In genomic region chr8:84655336-84656190, GRCm38 (mm10) we compare ENCODE assay signal across 8 mouse cellular contexts. TPM values are rescaled to one million over a fixed set of nuclear protein-coding genes. Genes with fewer than 3 reads are reported as not detected.
DNase-seq lines count a peak whose midpoint lies in the region; ATAC-seq and TF ChIP-seq lines count a peak whose summit lies in the region.

No protein-coding gene starts in this region.

- TF ChIP-seq POLR2A in brain, embryonic 14.5 days (IDR thresholded peaks at IDR 0.05; ENCODE audit: borderline replicate concordance, extremely low read depth, insufficient read depth, insufficient read length, poor library complexity, severe bottlenecking) = no peak

- TF ChIP-seq CTCF in E14TG2a.4 (conservative IDR thresholded peaks at IDR 0.05; ENCODE audit: low read length) = no peak
- TF ChIP-seq CTCF in brain, embryonic 14.5 days (IDR thresholded peaks at IDR 0.05; ENCODE audit: borderline replicate concordance, extremely low read depth, insufficient read depth, insufficient read length) = no peak

- H3K9me3 ChIP-seq in E14TG2a.4 (ENCODE audit: low read length) = no peaks in the 10 kb centered on the region
- no peaks in the 10 kb centered on the region for H3K9me3 ChIP-seq in heart, embryonic 16.5 days (replicated peaks; ENCODE audit: control insufficient read depth, low read length)
- no peaks in the 10 kb centered on the region for H3K9me3 ChIP-seq in neural tube, embryonic 14.5 days (ENCODE audit: control insufficient read depth, low read length)

- 0 out of 2 replicates have a peak, but pooled peaks cover 9% of the 10 kb centered on the region for H3K36me3 ChIP-seq in E14TG2a.4 (ENCODE audit: insufficient read depth, low read length)
- no peaks in the 10 kb centered on the region for H3K36me3 ChIP-seq in heart, embryonic 16.5 days (ENCODE audit: control insufficient read depth, insufficient read depth)
- H3K36me3 ChIP-seq in neural tube, embryonic 14.5 days (ENCODE audit: control insufficient read depth, insufficient read depth, low read length) = no peaks in the 10 kb centered on the region

- H3K4me3 ChIP-seq in E14TG2a.4 (replicated peaks; ENCODE audit: low read length) = peak overlapping the region; percentile 88
- H3K4me3 ChIP-seq in heart, embryonic 16.5 days (ENCODE audit: low read length) = peak overlapping the region; percentile 47
- H3K4me3 ChIP-seq in neural tube, embryonic 14.5 days (ENCODE audit: low read depth, low read length) = peak overlapping the region; percentile 28

- H3K9ac ChIP-seq in heart, embryonic 16.5 days (ENCODE audit: low read length) = peak overlapping the region; percentile 74
- H3K9ac ChIP-seq in neural tube, embryonic 14.5 days (replicated peaks; ENCODE audit: low read depth, low read length) = peak overlapping the region; percentile 42; the same call in 1 of the 2 replicates

- WGBS in heart, embryonic 16.5 days = 12% methylated on average over 15 of the region's 15 CpGs
- 0% methylated on average over 15 of the region's 15 CpGs for WGBS in neural tube, embryonic 14.5 days

- peak; percentile 64 for ATAC-seq in heart, embryonic 16.5 days (replicated peaks; ENCODE audit: extremely low read depth, insufficient read depth, low FRiP score)
- peak; percentile 65; the same call in 1 of the 2 replicates for ATAC-seq in neural tube, embryonic 14.5 days (ENCODE audit: low read depth)

- H3K27me3 ChIP-seq in E14TG2a.4 (ENCODE audit: insufficient read depth, low read length) = no peaks in the 10 kb centered on the region
- H3K27me3 ChIP-seq in heart, embryonic 16.5 days (ENCODE audit: control insufficient read depth, insufficient read depth, low read length) = no peaks in the 10 kb centered on the region
- no peaks in the 10 kb centered on the region for H3K27me3 ChIP-seq in neural tube, embryonic 14.5 days (ENCODE audit: control insufficient read depth, insufficient read depth, low read length)

- DNase-seq in brain, embryonic 14.5 days (ENCODE audit: low read depth) = peak; percentile 86
- peak; percentile 49 for DNase-seq in liver
- no peak for DNase-seq in cerebellum, adult 18-20 months
- DNase-seq in left cerebral cortex, postnatal 36 days (ENCODE audit: low spot score in 2 of 2) = no peak
- no peak for DNase-seq in thymus, adult 18-20 months

- intact Hi-C loops in left cerebral cortex, postnatal 36 days (cut with DNase I) = no loop called here

- peak overlapping the region; percentile 92 for H3K27ac ChIP-seq in heart, embryonic 16.5 days (ENCODE audit: low read length)
- peak overlapping the region; percentile 78 for H3K27ac ChIP-seq in neural tube, embryonic 14.5 days (ENCODE audit: low read depth, low read length)

- peaks cover 51% of the 10 kb centered on the region for H3K4me1 ChIP-seq in E14TG2a.4 (replicated peaks; ENCODE audit: low read depth, low read length)
- H3K4me1 ChIP-seq in heart, embryonic 16.5 days (ENCODE audit: control insufficient read depth, insufficient read depth, low read length) = peaks cover 42% of the 10 kb centered on the region
- peaks cover 20% of the 10 kb centered on the region; the same call in 1 of the 2 replicates for H3K4me1 ChIP-seq in neural tube, embryonic 14.5 days (ENCODE audit: control insufficient read depth, insufficient read depth, low read length)

- H3K4me2 ChIP-seq in heart, embryonic 16.5 days (ENCODE audit: low read depth, low read length) = peak overlapping the region; percentile 75
- peak overlapping the region; percentile 46 for H3K4me2 ChIP-seq in neural tube, embryonic 14.5 days (ENCODE audit: low read depth, low read length)

RNA-seq across cellular contexts. Expression of gene Ier2, which starts 7.1 kb away (rescaled TPM):
- 7.3 and 11.0 TPM in 2 replicates for polyA plus RNA-seq in brain, embryonic 14.5 days (2012; rRNA removed)
- 43.0 and 43.3 TPM in 2 replicates for polyA plus RNA-seq in heart, embryonic 16.5 days (2015; fragmentation: Nextera tagmentation; extraction: Ambion mirVana)
- polyA plus RNA-seq in neural tube, embryonic 14.5 days (2014; fragmentation: Nextera tagmentation; extraction: Ambion mirVana) = 14.4 and 20.9 TPM in 2 replicates
- total RNA-seq in left cerebral cortex, postnatal 36 days (2021) = 10 to 100 TPM in 1 of 2 experiments, 1 to 10 TPM in 1; 5.6 to 27.6 TPM

RNA-seq across cellular contexts. Expression of gene Trmt1, which starts 30.5 kb away (rescaled TPM):
- 113 and 120 TPM in 2 replicates for polyA plus RNA-seq in brain, embryonic 14.5 days (2012; rRNA removed)
- polyA plus RNA-seq in heart, embryonic 16.5 days (2015; fragmentation: Nextera tagmentation; extraction: Ambion mirVana) = 43.2 and 46.7 TPM in 2 replicates
- 59.8 and 70.2 TPM in 2 replicates for polyA plus RNA-seq in neural tube, embryonic 14.5 days (2014; fragmentation: Nextera tagmentation; extraction: Ambion mirVana)
- 100 to 1,000 TPM in 1 of 2 experiments, 10 to 100 TPM in 1; 84.5 to 124 TPM for total RNA-seq in left cerebral cortex, postnatal 36 days (2021)

RNA-seq across cellular contexts. Expression of gene Nacc1, which starts 32.1 kb away (rescaled TPM):
- 81.8 and 87.0 TPM in 2 replicates for polyA plus RNA-seq in brain, embryonic 14.5 days (2012; rRNA removed)
- 11.7 and 14.4 TPM in 2 replicates for polyA plus RNA-seq in heart, embryonic 16.5 days (2015; fragmentation: Nextera tagmentation; extraction: Ambion mirVana)
- polyA plus RNA-seq in neural tube, embryonic 14.5 days (2014; fragmentation: Nextera tagmentation; extraction: Ambion mirVana) = 15.3 and 16.6 TPM in 2 replicates
- total RNA-seq in left cerebral cortex, postnatal 36 days (2021) = 10 to 100 TPM; 94.2 to 99.7 TPM

RNA-seq across cellular contexts. Expression of gene Lyl1, which starts 45.7 kb away (rescaled TPM):
- polyA plus RNA-seq in brain, embryonic 14.5 days (2012; rRNA removed) = 3.4 and 4.7 TPM in 2 replicates
- polyA plus RNA-seq in heart, embryonic 16.5 days (2015; fragmentation: Nextera tagmentation; extraction: Ambion mirVana) = 10.2 and 12.0 TPM in 2 replicates
- 1.3 and 3.6 TPM in 2 replicates for polyA plus RNA-seq in neural tube, embryonic 14.5 days (2014; fragmentation: Nextera tagmentation; extraction: Ambion mirVana)
- 1 to 10 TPM; 2.4 to 3.4 TPM for total RNA-seq in left cerebral cortex, postnatal 36 days (2021)

Comparison
In these comparisons a context has a peak if more than half of its experiments do, and no peak if none do; other contexts are left out.
1. H3K4me3 ChIP-seq: peak in every context shown above with its lines; median percentile 88 in E14TG2a.4; 47 in heart, embryonic 16.5 days; 28 in neural tube, embryonic 14.5 days.
2. DNase-seq: peak in brain, embryonic 14.5 days (single experiment) and liver (single experiment); none in cerebellum, adult 18-20 months (0 of 2), left cerebral cortex, postnatal 36 days (0 of 2) and thymus, adult 18-20 months (0 of 2).